Comparison of ENCODE assay signal across 15 mouse cellular contexts in genomic region chr9:66881858-66882257, GRCm38 (mm10). TPM values are rescaled to one million over a fixed set of nuclear protein-coding genes. Genes with fewer than 3 reads are reported as not detected.
DNase-seq lines count a peak whose midpoint lies in the region; ATAC-seq lines count a peak whose summit lies in the region.
"Had no signal": no experiment of that assay in that cellular context is flagged by ENCODE, and none has a peak within 500 bp of the region (broad histone marks: within the 10 kb centered on the region; RNA-seq: fewer than 3 reads in every experiment).

No protein-coding gene starts in this region.

- H3K79me2 ChIP-seq in macrophage (ENCODE audit: inconsistent target) = peaks cover 82% of the 10 kb centered on the region

- peak; percentile 65 for DNase-seq in 416B (ENCODE audit: low read depth)
- no peak for DNase-seq in kidney, adult 11 months
- DNase-seq: cerebellum, adult 11 months; cerebellum, postnatal 10 days; right cerebral cortex, adult 18-20 months had no signal

- peaks cover 7% of the 10 kb centered on the region for H3K4me1 ChIP-seq in heart, embryonic 15.5 days (replicated peaks)
- H3K4me1 ChIP-seq in heart, embryonic 11.5 days (ENCODE audit: control insufficient read depth, insufficient read depth, low read length) = peaks cover 8% of the 10 kb centered on the region; the same call in 1 of the 2 replicates
- H3K4me1 ChIP-seq in brown adipose tissue, adult 24 weeks (ENCODE audit: control insufficient read depth, insufficient read depth, insufficient read length, low read length) = peaks cover 15% of the 10 kb centered on the region

- no peaks in the 10 kb centered on the region for H3K27me3 ChIP-seq in heart, embryonic 15.5 days
- no peaks in the 10 kb centered on the region for H3K27me3 ChIP-seq in heart, embryonic 11.5 days (ENCODE audit: control insufficient read depth, insufficient read depth, low read length)
- H3K27me3 ChIP-seq: midbrain, embryonic 13.5 days; neural tube, embryonic 13.5 days had no signal

- H3K4me3 ChIP-seq in heart, embryonic 15.5 days = no peak overlapping the region
- H3K4me3 ChIP-seq in heart, embryonic 11.5 days (ENCODE audit: low read depth, low read length) = no peak overlapping the region
- no peak overlapping the region for H3K4me3 ChIP-seq in brown adipose tissue, adult 24 weeks (ENCODE audit: insufficient read depth, low read depth, low read length)
- no peak overlapping the region for H3K4me3 ChIP-seq in macrophage (ENCODE audit: inconsistent target)
- H3K4me3 ChIP-seq: hindbrain, embryonic 10.5 days; limb, embryonic 10.5 days; midbrain, embryonic 13.5 days; neural tube, embryonic 13.5 days had no signal

- WGBS in heart, embryonic 15.5 days = 84% methylated on average over 3 of the region's 3 CpGs
- 85% methylated on average over 3 of the region's 3 CpGs for WGBS in heart, embryonic 11.5 days (ENCODE audit: insufficient replicate concordance)
- 31% methylated on average over 3 of the region's 3 CpGs for WGBS in macrophage (ENCODE audit: missing documents)

- 0 out of 2 replicates have a peak overlapping the region, but pooled peaks have one; percentile 7 for H3K27ac ChIP-seq in heart, embryonic 15.5 days
- H3K27ac ChIP-seq in heart, embryonic 11.5 days (ENCODE audit: low read depth, low read length) = no peak overlapping the region
- H3K27ac ChIP-seq in brown adipose tissue, adult 24 weeks (replicated peaks; ENCODE audit: low read depth, low read length) = peak overlapping the region; percentile 31; the same call in 1 of the 2 replicates
- H3K27ac ChIP-seq in macrophage = peak overlapping the region; percentile 99
- H3K27ac ChIP-seq: hindbrain, embryonic 10.5 days; limb, embryonic 10.5 days; midbrain, embryonic 13.5 days; neural tube, embryonic 13.5 days had no signal

- H3K4me2 ChIP-seq in heart, embryonic 15.5 days = no peak overlapping the region
- H3K4me2 ChIP-seq in heart, embryonic 11.5 days = no peak overlapping the region
- H3K4me2 ChIP-seq: midbrain, embryonic 13.5 days; neural tube, embryonic 13.5 days had no signal

- no peak overlapping the region for H3K9ac ChIP-seq in heart, embryonic 15.5 days
- no peak overlapping the region for H3K9ac ChIP-seq in heart, embryonic 11.5 days (ENCODE audit: low read depth, low read length)
- H3K9ac ChIP-seq: midbrain, embryonic 13.5 days; neural tube, embryonic 13.5 days had no signal

- no peaks in the 10 kb centered on the region for H3K9me3 ChIP-seq in heart, embryonic 15.5 days (replicated peaks)
- H3K9me3 ChIP-seq in heart, embryonic 11.5 days (replicated peaks; ENCODE audit: control insufficient read depth, low read length) = no peaks in the 10 kb centered on the region
- H3K9me3 ChIP-seq: hindbrain, embryonic 10.5 days; limb, embryonic 10.5 days; midbrain, embryonic 13.5 days; neural tube, embryonic 13.5 days had no signal

- H3K36me3 ChIP-seq in heart, embryonic 15.5 days = no peaks in the 10 kb centered on the region
- no peaks in the 10 kb centered on the region for H3K36me3 ChIP-seq in heart, embryonic 11.5 days (ENCODE audit: control insufficient read depth, insufficient read depth, low read length)
- no peaks in the 10 kb centered on the region for H3K36me3 ChIP-seq in macrophage (ENCODE audit: inconsistent target)
- H3K36me3 ChIP-seq: limb, embryonic 10.5 days; neural tube, embryonic 13.5 days had no signal

- no peak for ATAC-seq in heart, embryonic 15.5 days (replicated peaks; ENCODE audit: insufficient number of reproducible peaks, insufficient read depth, low FRiP score, low read depth)
- ATAC-seq in heart, embryonic 11.5 days (replicated peaks; ENCODE audit: insufficient number of reproducible peaks, low FRiP score, low TSS enrichment) = no peak
- ATAC-seq in inflammation-experienced regulatory T-cells, adult 6 months = no peak
- ATAC-seq: forebrain, embryonic 16.5 days; midbrain, embryonic 13.5 days had no signal

RNA-seq across cellular contexts. Expression of gene Rab8b, which starts 37.6 kb away (rescaled TPM):
- polyA plus RNA-seq in heart, embryonic 15.5 days (2015; fragmentation: Nextera tagmentation; extraction: Ambion mirVana) = 14.3 and 18.5 TPM in 2 replicates
- polyA plus RNA-seq in heart, embryonic 11.5 days (2014; fragmentation: Nextera tagmentation; extraction: Ambion mirVana) = 23.6 and 24.4 TPM in 2 replicates
- polyA plus RNA-seq in brown adipose tissue, adult 24 weeks (2012; ENCODE audit: insufficient read depth, insufficient read length, missing spikeins) = 8.2 and 8.9 TPM in 2 replicates
- 100 to 1,000 TPM in 24 of 26 experiments, 10 to 100 TPM in 2; 75.0 to 334 (median 129) TPM for total RNA-seq in macrophage (2018; cell fraction: chromatin; rRNA removed)
- 100 to 1,000 TPM; 225 to 568 (median 292) TPM for total RNA-seq in macrophage (2018; cell fraction: cytosol; rRNA removed)
- total RNA-seq in macrophage (2018; cell fraction: nucleus; rRNA removed) = 100 to 1,000 TPM; 152 to 371 (median 210) TPM
- 189 to 289 TPM (median 212 TPM) in 3 replicates for polyA plus RNA-seq in macrophage (2018)
- 100 to 1,000 TPM; 140 to 229 (median 170) TPM for polyA plus RNA-seq in inflammation-experienced regulatory T-cells, adult 6 months (2017; shearing (Covaris generic))

RNA-seq across cellular contexts. Expression of gene Aph1c, which starts 47.3 kb away (rescaled TPM):
- 1.7 and 2.7 TPM in 2 replicates for polyA plus RNA-seq in heart, embryonic 15.5 days (2015; fragmentation: Nextera tagmentation; extraction: Ambion mirVana)
- 0.34 and 1.1 TPM in 2 replicates for polyA plus RNA-seq in heart, embryonic 11.5 days (2014; fragmentation: Nextera tagmentation; extraction: Ambion mirVana)
- 0.24 and 0.42 TPM in 2 replicates for polyA plus RNA-seq in brown adipose tissue, adult 24 weeks (2012; ENCODE audit: insufficient read depth, insufficient read length, missing spikeins)
- 100 to 1,000 TPM in 2 of 26 experiments, 10 to 100 TPM in 17, 1 to 10 TPM in 7; 1.8 to 107 (median 24.8) TPM for total RNA-seq in macrophage (2018; cell fraction: chromatin; rRNA removed)
- total RNA-seq in macrophage (2018; cell fraction: cytosol; rRNA removed) = 100 to 1,000 TPM in 9 of 26 experiments, 10 to 100 TPM in 17; 27.9 to 148 (median 70.1) TPM
- total RNA-seq in macrophage (2018; cell fraction: nucleus; rRNA removed) = 100 to 1,000 TPM in 6 of 26 experiments, 10 to 100 TPM in 20; 20.2 to 162 (median 62.6) TPM
- 28.2 to 132 TPM (median 63.8 TPM) in 3 replicates for polyA plus RNA-seq in macrophage (2018)
- polyA plus RNA-seq in inflammation-experienced regulatory T-cells, adult 6 months (2017; shearing (Covaris generic)) = under 1 TPM; 0.74 to 0.96 (median 0.93) TPM
